Mouse (Mus musculus) lung, adult 2 months (tissue): ENCODE measurements around the gene Gm6034.

Experiments used
- CTCF ChIP-seq: fragments of 200-500 bp; IDR thresholded peaks from 2 replicates; pipeline ENCODE4 v1.5.1; 2011; ENCODE audit warnings: mild to moderate bottlenecking, low read length, control low read depth; ENCODE audit not compliant: insufficient read depth
- POLR2A ChIP-seq: fragments of 200-500 bp; IDR thresholded peaks from 2 replicates; pipeline ENCODE4 v1.6.1; 2011; ENCODE audit warnings: low read depth, mild to moderate bottlenecking, control low read depth, low read length, borderline replicate concordance; ENCODE audit errors: extremely low read depth

GRCm38 (mm10) chr17:36020191-36021073 is 22.3 kb upstream of the Gm6034 start, which contains the start of gene H2-T24:
- TF ChIP-seq POLR2A (no peak; the same call in 1 of the 2 replicates), CTCF (peak; percentile 31; the same call in 1 of the 2 replicates)
